Mouse (Mus musculus) hindbrain, embryonic 11.5 days (tissue): ENCODE data around the gene Prss32. TPM values are rescaled to one million over a fixed set of nuclear protein-coding genes. Genes with fewer than 3 reads are reported as not detected.

Source experiments
- ATAC-seq: fragments of 200-750 bp; cut with Nextera tagmentation; 2 replicates; pipeline ENCODE4 v1.8.0; 2017; ENCODE audit warnings: mild to moderate bottlenecking, moderate TSS enrichment, moderate library complexity; ENCODE audit not compliant: low FRiP score
- DNase-seq: peaks from one replicate; pipeline ENCODE4 v3.0.0-alpha.2; 2015; ENCODE audit warnings: low spot score
- H3K27ac ChIP-seq: fragments of 300-500 bp; sonication (generic); 2 replicates; pipeline ENCODE4 v1.5.1; 2014; ENCODE audit warnings: mild to moderate bottlenecking, low read depth, low read length
- H3K27me3 ChIP-seq: fragments of 300-500 bp; sonication (generic); 2 replicates; pipeline ENCODE4 v1.6.1; 2014; ENCODE audit warnings: mild to moderate bottlenecking, low read length, moderate library complexity, mixed read lengths; ENCODE audit not compliant: control insufficient read depth, insufficient read depth
- H3K36me3 ChIP-seq: fragments of 300-500 bp; sonication (generic); 2 replicates; pipeline ENCODE4 v1.6.1; 2014; ENCODE audit warnings: mild to moderate bottlenecking, low read length, moderate library complexity, mixed read lengths; ENCODE audit not compliant: control insufficient read depth, insufficient read depth
- H3K4me1 ChIP-seq: fragments of 300-500 bp; sonication (generic); replicated peaks from 2 replicates; pipeline ENCODE4 v1.6.1; 2014; ENCODE audit warnings: low read length, mixed read lengths; ENCODE audit not compliant: control insufficient read depth, insufficient read depth
- H3K4me2 ChIP-seq: fragments of 300-500 bp; sonication (generic); replicated peaks from 2 replicates; pipeline ENCODE4 v1.6.1; 2014; ENCODE audit warnings: mild to moderate bottlenecking, low read depth, low read length
- H3K4me3 ChIP-seq: fragments of 300-500 bp; sonication (generic); 2 replicates; pipeline ENCODE4 v1.5.1; 2014; ENCODE audit warnings: low read depth, low read length
- H3K9ac ChIP-seq: fragments of 300-500 bp; sonication (generic); 2 replicates; pipeline ENCODE4 v1.6.1; 2014; ENCODE audit warnings: low read depth, low read length
- H3K9me3 ChIP-seq: fragments of 300-500 bp; sonication (generic); 2 replicates; pipeline ENCODE4 v1.6.1; 2016; ENCODE audit warnings: low read length; ENCODE audit not compliant: control insufficient read depth
- WGBS: fragments of 180-500 bp; shearing (Covaris S2); extraction: QIAGEN DNeasy Blood & Tissue Kit; methylation state at CpG from one replicate; pipeline ENCODE4 v1.1.7; 2014; 5-methylcytosine and 5-hydroxymethylcytosine counted together
- polyA plus RNA-seq: library from polyadenylated mRNA; unstranded; fragments of >200 nt; fragmentation: Nextera tagmentation; extraction: Ambion mirVana; gene quantifications from 2 replicates; pipeline ENCODE4 v1.2.1, GENCODE M21; 2014

Prss32 gene
- polyA plus RNA-seq, 1 experiment from 2014 or later, result not detected

- 93% methylated on average over 3 of the region's 3 CpGs for WGBS
- Histone ChIP-seq H3K9ac (no peak overlapping the region), H3K36me3 (peaks cover 22% of the 10 kb centered on the region), H3K4me3 (no peak overlapping the region), H3K9me3 (no peaks in the 10 kb centered on the region), H3K4me1 (no peaks in the 10 kb centered on the region), H3K27me3 (no peaks in the 10 kb centered on the region), H3K4me2 (no peak overlapping the region), H3K27ac (no peak overlapping the region)
- no peak for ATAC-seq
- DNase-seq, result no peak
Observed at GRCm38 (mm10) chr17:23807918-23808317, 35.7 kb upstream of the Prss32 start.

GRCm38 (mm10) chr17:23815641-23816040, 28.0 kb upstream of the Prss32 start:
- no peak overlapping the region for H3K27ac ChIP-seq
- H3K4me1 ChIP-seq, result no peaks in the 10 kb centered on the region
- H3K9me3 ChIP-seq, result no peaks in the 10 kb centered on the region
- H3K9ac ChIP-seq, result no peak overlapping the region
- H3K27me3 ChIP-seq, result no peaks in the 10 kb centered on the region
- H3K36me3 ChIP-seq, result peaks cover 74% of the 10 kb centered on the region
- DNase-seq (no peak), ATAC-seq (no peak)
- H3K4me2 ChIP-seq, result no peak overlapping the region
- 97% methylated on average over 16 of the region's 16 CpGs for WGBS
- H3K4me3 ChIP-seq, result no peak overlapping the region

GRCm38 (mm10) chr17:23818579-23818978, 25.1 kb upstream of the Prss32 start:
- H3K9me3 ChIP-seq, result no peaks in the 10 kb centered on the region
- H3K4me1 ChIP-seq, result no peaks in the 10 kb centered on the region
- no peak overlapping the region for H3K4me2 ChIP-seq
- no peak overlapping the region for H3K4me3 ChIP-seq
- DNase-seq (no peak), ATAC-seq (no peak)
- 96% methylated on average over 8 of the region's 8 CpGs for WGBS
- H3K27me3 ChIP-seq, result no peaks in the 10 kb centered on the region
- no peak overlapping the region for H3K9ac ChIP-seq
- H3K27ac ChIP-seq, result no peak overlapping the region
- peaks cover 83% of the 10 kb centered on the region for H3K36me3 ChIP-seq

- Histone ChIP-seq H3K36me3 (peaks cover 82% of the 10 kb centered on the region), H3K27ac (no peak overlapping the region), H3K27me3 (no peaks in the 10 kb centered on the region), H3K4me3 (no peak overlapping the region), H3K9ac (no peak overlapping the region), H3K4me1 (no peaks in the 10 kb centered on the region), H3K4me2 (no peak overlapping the region), H3K9me3 (no peaks in the 10 kb centered on the region)
- DNase-seq, result no peak
- WGBS, result 99% methylated on average over 25 of the region's 25 CpGs
- no peak for ATAC-seq
Observed at GRCm38 (mm10) chr17:23819235-23819634, 24.4 kb upstream of the Prss32 start.

GRCm38 (mm10) chr17:23820731-23821130, 22.9 kb upstream of the Prss32 start:
- Histone ChIP-seq H3K27me3 (no peaks in the 10 kb centered on the region), H3K36me3 (peaks cover 76% of the 10 kb centered on the region), H3K9me3 (no peaks in the 10 kb centered on the region), H3K9ac (no peak overlapping the region), H3K4me1 (no peaks in the 10 kb centered on the region), H3K4me2 (no peak overlapping the region), H3K4me3 (no peak overlapping the region), H3K27ac (no peak overlapping the region)
- no peak for DNase-seq
- WGBS, result 93% methylated on average over 5 of the region's 5 CpGs
- no peak for ATAC-seq

- H3K9ac ChIP-seq, result no peak overlapping the region
- no peak overlapping the region for H3K4me3 ChIP-seq
- H3K4me1 ChIP-seq, result no peaks in the 10 kb centered on the region
- no peaks in the 10 kb centered on the region for H3K9me3 ChIP-seq
- no peak overlapping the region for H3K4me2 ChIP-seq
- ATAC-seq (no peak), DNase-seq (no peak)
- no peak overlapping the region for H3K27ac ChIP-seq
- no peaks in the 10 kb centered on the region for H3K27me3 ChIP-seq
- H3K36me3 ChIP-seq, result peaks cover 65% of the 10 kb centered on the region
- 82% methylated on average over 6 of the region's 6 CpGs for WGBS
Observed at GRCm38 (mm10) chr17:23822094-23822493, 21.6 kb upstream of the Prss32 start.

- H3K27ac ChIP-seq, result no peak overlapping the region
- H3K4me1 ChIP-seq, result 0 out of 2 replicates have a peak, but pooled peaks cover 2% of the 10 kb centered on the region
- no peak overlapping the region for H3K4me2 ChIP-seq
- no peak overlapping the region for H3K4me3 ChIP-seq
- H3K36me3 ChIP-seq, result peaks cover 56% of the 10 kb centered on the region
- no peaks in the 10 kb centered on the region for H3K27me3 ChIP-seq
- DNase-seq (no peak), ATAC-seq (peak; percentile 41; the same call in 1 of the 2 replicates)
- H3K9me3 ChIP-seq, result no peaks in the 10 kb centered on the region
- no peak overlapping the region for H3K9ac ChIP-seq
- WGBS, result 89% methylated on average over 16 of the region's 16 CpGs
Observed at GRCm38 (mm10) chr17:23823018-23823417, 20.6 kb upstream of the Prss32 start.

- Histone ChIP-seq H3K27ac (no peak overlapping the region), H3K4me2 (no peak overlapping the region; the same call in 1 of the 2 replicates), H3K27me3 (no peaks in the 10 kb centered on the region), H3K4me3 (no peak overlapping the region), H3K4me1 (0 out of 2 replicates have a peak, but pooled peaks cover 2% of the 10 kb centered on the region), H3K9ac (no peak overlapping the region), H3K36me3 (peaks cover 50% of the 10 kb centered on the region), H3K9me3 (no peaks in the 10 kb centered on the region)
- no peak for DNase-seq
- no peak for ATAC-seq
- 90% methylated on average over 12 of the region's 12 CpGs for WGBS
Observed at GRCm38 (mm10) chr17:23823614-23824013, 20.0 kb upstream of the Prss32 start.

GRCm38 (mm10) chr17:23825591-23825990, 18.1 kb upstream of the Prss32 start:
- Histone ChIP-seq H3K4me2 (no peak overlapping the region), H3K9ac (no peak overlapping the region), H3K4me1 (0 out of 2 replicates have a peak, but pooled peaks cover 2% of the 10 kb centered on the region), H3K27me3 (no peaks in the 10 kb centered on the region), H3K9me3 (no peaks in the 10 kb centered on the region), H3K4me3 (no peak overlapping the region), H3K36me3 (peaks cover 30% of the 10 kb centered on the region), H3K27ac (no peak overlapping the region)
- ATAC-seq (no peak), DNase-seq (no peak)
- WGBS, result 89% methylated on average over 4 of the region's 4 CpGs
